Mouse (Mus musculus) activated CD4-positive, CD25-positive, alpha-beta regulatory T cell, adult 4 months (primary cell): ENCODE results near the gene Pard3b. TPM values are rescaled to one million over a fixed set of nuclear protein-coding genes. Genes with fewer than 3 reads are reported as not detected.

Source experiments
- ATAC-seq: one replicate; pipeline ENCODE4 v1.8.0; 2017
- polyA plus RNA-seq, 2 experiments: library from polyadenylated mRNA; unstranded; fragments of 100-300 nt; shearing (Covaris generic); gene quantifications; one replicate each; pipeline ENCODE4 v1.2.1; 2017

Pard3b gene
- polyA plus RNA-seq, 2 experiments from 2014 or later, result not detected

- ATAC-seq, result no peak
Measured at GRCm38 (mm10) chr1:62510501-62510900, 871.9 kb downstream of the Pard3b start.

- no peak for ATAC-seq
Measured at GRCm38 (mm10) chr1:62511681-62512080, 873.1 kb downstream of the Pard3b start.

GRCm38 (mm10) chr1:62518621-62519213 is 880.1 kb downstream of the Pard3b start:
- ATAC-seq, result no peak

GRCm38 (mm10) chr1:62521368-62521767 is 882.7 kb downstream of the Pard3b start:
- no peak for ATAC-seq

- ATAC-seq, result no peak
Measured at GRCm38 (mm10) chr1:62522761-62523160, 884.1 kb downstream of the Pard3b start.

GRCm38 (mm10) chr1:62527788-62528187 is 889.2 kb downstream of the Pard3b start:
- ATAC-seq, result no peak

GRCm38 (mm10) chr1:62529941-62530340 is 891.3 kb downstream of the Pard3b start:
- no peak for ATAC-seq

GRCm38 (mm10) chr1:62532426-62533126 is 894.0 kb downstream of the Pard3b start:
- ATAC-seq, result no peak

GRCm38 (mm10) chr1:62548953-62549352 is 910.3 kb downstream of the Pard3b start:
- ATAC-seq, result no peak

GRCm38 (mm10) chr1:62550546-62550945 is 911.9 kb downstream of the Pard3b start:
- ATAC-seq, result no peak

- no peak for ATAC-seq
Measured at GRCm38 (mm10) chr1:62551516-62551915, 912.9 kb downstream of the Pard3b start.

GRCm38 (mm10) chr1:62555838-62556237 is 917.2 kb downstream of the Pard3b start:
- no peak for ATAC-seq

- no peak for ATAC-seq
Measured at GRCm38 (mm10) chr1:62562987-62563386, 924.4 kb downstream of the Pard3b start.

GRCm38 (mm10) chr1:62564245-62565119 is 925.9 kb downstream of the Pard3b start:
- ATAC-seq, result no peak

GRCm38 (mm10) chr1:62565120-62565809 is 926.6 kb downstream of the Pard3b start:
- ATAC-seq, result no peak

GRCm38 (mm10) chr1:62566596-62566995 is 928.0 kb downstream of the Pard3b start:
- no peak for ATAC-seq

- no peak for ATAC-seq
Measured at GRCm38 (mm10) chr1:62576939-62577590, 938.4 kb downstream of the Pard3b start.

- ATAC-seq, result no peak
Measured at GRCm38 (mm10) chr1:62579024-62579765, 940.6 kb downstream of the Pard3b start.

- ATAC-seq, result no peak
Measured at GRCm38 (mm10) chr1:62580314-62580935, 941.8 kb downstream of the Pard3b start.

GRCm38 (mm10) chr1:62582476-62582875 is 943.9 kb downstream of the Pard3b start:
- ATAC-seq, result no peak

GRCm38 (mm10) chr1:62587536-62587935 is 948.9 kb downstream of the Pard3b start:
- ATAC-seq, result no peak
